Mouse (Mus musculus): ENCODE measurements around the gene Smo. TPM values are rescaled to one million over a fixed set of nuclear protein-coding genes. Genes with fewer than 3 reads are reported as not detected.

Smo gene
- polyA plus RNA-seq, 1 experiment from 2014 or later = 2.9 TPM

DNA sequence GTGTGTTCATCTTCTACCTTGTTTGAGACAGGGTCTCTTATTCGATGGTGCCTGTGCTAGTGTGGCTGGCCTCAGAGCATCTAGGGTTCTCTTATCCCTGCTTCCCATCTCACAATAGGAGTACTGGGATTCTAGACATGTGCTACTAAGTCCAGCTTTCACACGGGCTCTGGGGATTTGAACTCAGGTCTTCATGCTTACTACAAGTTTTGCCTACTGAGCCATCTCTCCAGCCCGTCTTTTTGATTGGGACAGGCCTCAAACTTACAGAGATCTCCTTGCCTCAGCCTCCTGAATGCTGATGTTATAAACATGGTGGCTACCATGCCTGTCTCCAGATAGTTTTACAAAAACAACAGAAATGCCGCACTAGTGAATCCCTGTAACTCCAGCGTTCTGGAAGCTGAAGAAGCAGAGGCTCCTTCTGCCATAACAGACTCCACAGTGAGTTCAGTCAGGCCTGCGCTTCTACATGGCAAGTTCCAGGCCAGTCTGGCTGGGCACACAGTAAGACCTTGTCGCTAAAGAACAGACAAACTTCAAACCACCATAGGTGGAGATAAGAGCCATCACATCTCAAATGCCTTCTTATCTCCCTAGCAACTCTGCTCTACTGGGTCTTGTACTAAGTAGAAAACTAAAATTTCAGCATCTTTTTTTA is 36.1 kb upstream of the Smo start:
- Histone ChIP-seq H3K4me3 (ENCODE audit: low read depth, low read length) (peak overlapping the region; percentile 49), H3K9ac (ENCODE audit: low read depth, low read length) (peak overlapping the region; percentile 70), H3K4me2 (ENCODE audit: low read depth, low read length) (peak overlapping the region; percentile 90)

DNA sequence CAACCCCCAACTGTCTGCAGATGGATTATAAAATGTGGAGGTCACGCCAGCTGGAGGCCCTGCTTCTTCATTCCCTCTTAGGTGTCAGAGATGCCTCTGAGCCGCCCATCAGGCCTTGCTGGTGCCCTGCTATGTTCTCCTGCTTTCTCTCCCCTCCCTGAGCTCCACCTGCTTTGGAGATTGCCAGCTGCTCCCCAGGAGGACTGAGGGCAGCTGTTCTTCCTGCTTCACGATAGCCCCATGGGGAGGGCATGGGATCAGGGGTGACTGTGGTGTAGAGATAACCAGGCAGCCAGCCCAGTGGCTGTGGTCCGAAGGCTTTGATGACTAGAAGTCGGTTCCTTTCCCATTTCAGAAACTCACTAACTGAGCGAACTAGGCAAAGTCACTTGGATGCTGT is 34.3 kb upstream of the Smo start:
- H3K27ac ChIP-seq (ENCODE audit: low read length) = peak overlapping the region; percentile 99
- peaks cover 73% of the 10 kb centered on the region for H3K4me1 ChIP-seq (ENCODE audit: control insufficient read depth, low read depth, low read length)
- H3K36me3 ChIP-seq (ENCODE audit: control insufficient read depth, insufficient read depth) = peaks cover 23% of the 10 kb centered on the region
- ATAC-seq (ENCODE audit: low read depth) = peak; percentile 86
- H3K4me2 ChIP-seq (ENCODE audit: low read depth, low read length) = peak overlapping the region; percentile 61
- WGBS (ENCODE audit: insufficient replicate concordance) = 26% methylated on average over 6 of the region's 6 CpGs
- peak overlapping the region; percentile 46 for H3K4me3 ChIP-seq (ENCODE audit: low read depth, low read length)
- peak overlapping the region; percentile 65 for H3K9ac ChIP-seq (ENCODE audit: low read depth, low read length)
- no peaks in the 10 kb centered on the region for H3K27me3 ChIP-seq (ENCODE audit: control insufficient read depth, insufficient read depth, low read depth, low read length)
- H3K9me3 ChIP-seq (replicated peaks; ENCODE audit: control insufficient read depth, low read length) = no peaks in the 10 kb centered on the region

More for the DNA sequence above, 36.1 kb upstream of the Smo start:
- peak overlapping the region; percentile 99 for H3K27ac ChIP-seq (ENCODE audit: low read length)
- peaks cover 13% of the 10 kb centered on the region for H3K36me3 ChIP-seq (ENCODE audit: control insufficient read depth, insufficient read depth)
- WGBS (ENCODE audit: insufficient replicate concordance) = 26% methylated on average over 7 of the region's 7 CpGs
- H3K4me1 ChIP-seq (ENCODE audit: control insufficient read depth, low read depth, low read length) = peaks cover 63% of the 10 kb centered on the region
- peak; percentile 42 for ATAC-seq (ENCODE audit: low read depth)
- no peaks in the 10 kb centered on the region for H3K27me3 ChIP-seq (ENCODE audit: control insufficient read depth, insufficient read depth, low read depth, low read length)
- H3K9me3 ChIP-seq (replicated peaks; ENCODE audit: control insufficient read depth, low read length) = no peaks in the 10 kb centered on the region

DNA sequence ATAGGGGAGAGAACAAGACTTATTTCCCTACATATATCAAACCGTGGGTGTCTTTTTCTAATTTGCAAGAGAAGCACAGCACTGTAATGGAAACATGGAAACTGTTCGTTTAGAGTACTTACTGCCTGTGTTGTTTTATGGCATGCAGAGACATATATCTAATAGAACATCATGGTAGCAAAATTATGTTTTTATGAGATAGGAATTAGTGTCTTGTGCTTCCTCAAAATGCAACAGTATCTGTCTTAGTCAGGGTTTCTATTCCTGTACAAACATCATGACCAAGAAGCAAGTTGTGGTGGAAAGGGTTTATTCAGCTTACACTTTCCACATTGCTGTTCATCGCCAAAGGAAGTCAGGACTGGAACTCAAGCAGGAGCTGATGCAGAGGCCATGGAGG is 33.2 kb upstream of the Smo start:
- Histone ChIP-seq H3K36me3 (ENCODE audit: control insufficient read depth, insufficient read depth) (peaks cover 28% of the 10 kb centered on the region), H3K27me3 (ENCODE audit: control insufficient read depth, insufficient read depth, low read depth, low read length) (no peaks in the 10 kb centered on the region), H3K4me3 (ENCODE audit: low read depth, low read length) (peak overlapping the region; percentile 46), H3K4me2 (ENCODE audit: low read depth, low read length) (peak overlapping the region; percentile 61), H3K27ac (ENCODE audit: low read length) (peak overlapping the region; percentile 99), H3K4me1 (ENCODE audit: control insufficient read depth, low read depth, low read length) (peaks cover 76% of the 10 kb centered on the region), H3K9ac (ENCODE audit: low read depth, low read length) (peak overlapping the region; percentile 65), H3K9me3 (replicated peaks; ENCODE audit: control insufficient read depth, low read length) (no peaks in the 10 kb centered on the region)
- WGBS (ENCODE audit: insufficient replicate concordance) = 34% methylated on average over 3 of the region's 3 CpGs
- no peak for ATAC-seq (ENCODE audit: low read depth)

GRCm38 (mm10) chr6:29704143-29704542 is 31.2 kb upstream of the Smo start:
- no peaks in the 10 kb centered on the region for H3K27me3 ChIP-seq (ENCODE audit: control insufficient read depth, insufficient read depth, low read depth, low read length)
- 58% methylated on average over 5 of the region's 5 CpGs for WGBS (ENCODE audit: insufficient replicate concordance)
- peak overlapping the region; percentile 33; the same call in 1 of the 2 replicates for H3K9ac ChIP-seq (ENCODE audit: low read depth, low read length)
- H3K9me3 ChIP-seq (replicated peaks; ENCODE audit: control insufficient read depth, low read length) = no peaks in the 10 kb centered on the region
- peaks cover 58% of the 10 kb centered on the region for H3K4me1 ChIP-seq (ENCODE audit: control insufficient read depth, low read depth, low read length)
- peak overlapping the region; percentile 65 for H3K27ac ChIP-seq (ENCODE audit: low read length)
- peak overlapping the region; percentile 17; the same call in 1 of the 2 replicates for H3K4me3 ChIP-seq (ENCODE audit: low read depth, low read length)
- ATAC-seq (ENCODE audit: low read depth) = no peak
- H3K36me3 ChIP-seq (ENCODE audit: control insufficient read depth, insufficient read depth) = peaks cover 28% of the 10 kb centered on the region
- peak overlapping the region; percentile 41 for H3K4me2 ChIP-seq (ENCODE audit: low read depth, low read length)

GRCm38 (mm10) chr6:29707902-29708301 is 27.4 kb upstream of the Smo start:
- Histone ChIP-seq H3K27me3 (ENCODE audit: control insufficient read depth, insufficient read depth, low read depth, low read length) (no peaks in the 10 kb centered on the region), H3K9ac (ENCODE audit: low read depth, low read length) (no peak overlapping the region), H3K27ac (ENCODE audit: low read length) (no peak overlapping the region), H3K4me2 (ENCODE audit: low read depth, low read length) (no peak overlapping the region), H3K4me3 (ENCODE audit: low read depth, low read length) (no peak overlapping the region), H3K36me3 (ENCODE audit: control insufficient read depth, insufficient read depth) (peaks cover 61% of the 10 kb centered on the region), H3K9me3 (replicated peaks; ENCODE audit: control insufficient read depth, low read length) (no peaks in the 10 kb centered on the region), H3K4me1 (ENCODE audit: control insufficient read depth, low read depth, low read length) (peaks cover 31% of the 10 kb centered on the region)
- no peak for ATAC-seq (ENCODE audit: low read depth)
- 83% methylated on average over 2 of the region's 2 CpGs for WGBS (ENCODE audit: insufficient replicate concordance)

- WGBS (ENCODE audit: insufficient replicate concordance) = 86% methylated on average over 3 of the region's 3 CpGs
- no peak overlapping the region for H3K9ac ChIP-seq (ENCODE audit: low read depth, low read length)
- peaks cover 72% of the 10 kb centered on the region for H3K36me3 ChIP-seq (ENCODE audit: control insufficient read depth, insufficient read depth)
- no peak overlapping the region for H3K4me3 ChIP-seq (ENCODE audit: low read depth, low read length)
- H3K9me3 ChIP-seq (replicated peaks; ENCODE audit: control insufficient read depth, low read length) = no peaks in the 10 kb centered on the region
- peak overlapping the region; percentile 33; the same call in 1 of the 2 replicates for H3K27ac ChIP-seq (ENCODE audit: low read length)
- H3K4me2 ChIP-seq (ENCODE audit: low read depth, low read length) = no peak overlapping the region
- no peaks in the 10 kb centered on the region for H3K27me3 ChIP-seq (ENCODE audit: control insufficient read depth, insufficient read depth, low read depth, low read length)
- ATAC-seq (ENCODE audit: low read depth) = no peak
- H3K4me1 ChIP-seq (ENCODE audit: control insufficient read depth, low read depth, low read length) = peaks cover 3% of the 10 kb centered on the region; the same call in 1 of the 2 replicates
Observed at GRCm38 (mm10) chr6:29711318-29711717, 24.0 kb upstream of the Smo start.

DNA sequence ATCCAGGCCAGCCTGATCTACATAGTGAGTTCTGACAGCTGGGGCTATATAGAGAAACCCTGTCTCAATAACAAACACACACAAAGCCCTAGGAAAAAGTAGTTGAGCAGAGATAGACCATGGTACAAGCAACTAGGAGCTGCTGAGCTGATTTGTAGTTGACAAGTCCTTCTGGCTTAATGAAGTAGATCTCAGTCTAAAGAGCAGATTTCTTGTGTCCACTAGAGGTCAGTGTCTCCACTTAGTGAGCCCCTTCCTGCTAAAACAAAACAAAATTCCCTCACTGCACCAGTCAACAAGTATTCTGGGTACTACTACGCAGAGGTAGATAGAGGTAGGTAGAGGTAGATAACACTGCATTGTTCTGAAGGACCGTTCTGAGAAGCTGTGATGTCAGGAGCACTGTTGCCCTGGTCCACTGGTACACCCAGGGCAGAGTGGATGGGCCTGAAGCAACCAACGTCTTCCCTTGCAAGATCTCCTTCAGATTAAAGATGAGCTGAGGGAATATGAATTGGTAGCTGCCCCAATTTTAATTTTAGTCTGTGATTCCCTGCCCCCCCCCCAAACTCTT is 23.2 kb upstream of the Smo start:
- Histone ChIP-seq H3K4me3 (ENCODE audit: low read depth, low read length) (no peak overlapping the region), H3K27ac (ENCODE audit: low read length) (peak overlapping the region; percentile 33; the same call in 1 of the 2 replicates), H3K4me1 (ENCODE audit: control insufficient read depth, low read depth, low read length) (no peaks in the 10 kb centered on the region; the same call in 1 of the 2 replicates), H3K9me3 (replicated peaks; ENCODE audit: control insufficient read depth, low read length) (no peaks in the 10 kb centered on the region), H3K4me2 (ENCODE audit: low read depth, low read length) (no peak overlapping the region), H3K27me3 (ENCODE audit: control insufficient read depth, insufficient read depth, low read depth, low read length) (no peaks in the 10 kb centered on the region), H3K9ac (ENCODE audit: low read depth, low read length) (no peak overlapping the region), H3K36me3 (ENCODE audit: control insufficient read depth, insufficient read depth) (peaks cover 77% of the 10 kb centered on the region)
- WGBS (ENCODE audit: insufficient replicate concordance) = 50% methylated on average over 3 of the region's 3 CpGs
- ATAC-seq (ENCODE audit: low read depth) = no peak

- no peak for ATAC-seq (ENCODE audit: low read depth)
- H3K4me1 ChIP-seq (ENCODE audit: control insufficient read depth, low read depth, low read length) = peaks cover 2% of the 10 kb centered on the region
- no peaks in the 10 kb centered on the region for H3K27me3 ChIP-seq (ENCODE audit: control insufficient read depth, insufficient read depth, low read depth, low read length)
- H3K27ac ChIP-seq (ENCODE audit: low read length) = no peak overlapping the region
- H3K9ac ChIP-seq (ENCODE audit: low read depth, low read length) = no peak overlapping the region
- H3K4me3 ChIP-seq (ENCODE audit: low read depth, low read length) = no peak overlapping the region
- WGBS (ENCODE audit: insufficient replicate concordance) = 70% methylated on average over 10 of the region's 10 CpGs
- H3K9me3 ChIP-seq (replicated peaks; ENCODE audit: control insufficient read depth, low read length) = no peaks in the 10 kb centered on the region
- no peak overlapping the region for H3K4me2 ChIP-seq (ENCODE audit: low read depth, low read length)
- H3K36me3 ChIP-seq (ENCODE audit: control insufficient read depth, insufficient read depth) = peaks cover 77% of the 10 kb centered on the region
Observed at GRCm38 (mm10) chr6:29716624-29717365, 18.5 kb upstream of the Smo start.

GRCm38 (mm10) chr6:29717541-29717940 is 17.8 kb upstream of the Smo start:
- peaks cover 70% of the 10 kb centered on the region for H3K36me3 ChIP-seq (ENCODE audit: control insufficient read depth, insufficient read depth)
- no peaks in the 10 kb centered on the region for H3K9me3 ChIP-seq (replicated peaks; ENCODE audit: control insufficient read depth, low read length)
- no peak overlapping the region for H3K4me3 ChIP-seq (ENCODE audit: low read depth, low read length)
- 77% methylated on average over 10 of the region's 10 CpGs for WGBS (ENCODE audit: insufficient replicate concordance)
- no peak overlapping the region for H3K4me2 ChIP-seq (ENCODE audit: low read depth, low read length)
- H3K27ac ChIP-seq (ENCODE audit: low read length) = no peak overlapping the region
- no peaks in the 10 kb centered on the region for H3K27me3 ChIP-seq (ENCODE audit: control insufficient read depth, insufficient read depth, low read depth, low read length)
- no peak for ATAC-seq (ENCODE audit: low read depth)
- peaks cover 2% of the 10 kb centered on the region for H3K4me1 ChIP-seq (ENCODE audit: control insufficient read depth, low read depth, low read length)
- no peak overlapping the region for H3K9ac ChIP-seq (ENCODE audit: low read depth, low read length)

Data from liver, embryonic 16.5 days (tissue).